Mouse (Mus musculus) Muller cell, postnatal 12 days (primary cell): ENCODE measurements around the gene Gm15080.
"Not testable (repeated sequence)": the region's sequence is repeated elsewhere in the genome, so short reads cannot be mapped to it uniquely, and the experiment has no call there.

Source experiments
- DNase-seq: peaks from one replicate; pipeline ENCODE4 v3.0.0-alpha.2; 2015; ENCODE audit errors: inconsistent ontology term

Gene Gm15080

DNA sequence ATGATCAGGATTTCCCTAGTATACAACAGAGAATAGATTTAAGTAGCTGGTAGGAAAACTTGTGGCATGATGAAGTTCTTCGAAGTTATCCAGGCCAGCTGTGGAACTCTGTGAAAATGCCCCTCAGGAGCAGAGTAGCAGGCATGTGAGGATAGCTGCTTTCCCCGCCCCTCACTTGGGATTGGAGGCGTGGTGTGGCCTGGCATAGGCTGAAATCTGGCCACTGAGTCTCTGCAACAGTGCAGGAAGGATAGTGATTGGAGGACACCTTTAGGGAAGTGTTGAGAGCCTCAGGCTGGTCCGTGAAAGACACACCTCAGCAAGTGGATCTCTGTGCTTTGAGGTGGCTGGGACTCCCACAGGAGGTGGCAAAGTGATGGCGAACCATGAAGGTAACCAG lies at the start of gene Gm15080:
TSS of gene Gm15080 (plus strand) at position 301 of the 400 bp plus-strand sequence.
- not testable (repeated sequence) for DNase-seq
